Mouse (Mus musculus) intestine, postnatal 0 days (tissue): ENCODE data around the gene Babam2. TPM values are rescaled to one million over a fixed set of nuclear protein-coding genes. Genes with fewer than 3 reads are reported as not detected.

ENCODE experiments used
- ATAC-seq: fragments of 200-750 bp; cut with Nextera tagmentation; 2 replicates; pipeline ENCODE4 v1.8.0; 2017; ENCODE audit warnings: mild to moderate bottlenecking, moderate TSS enrichment, moderate library complexity
- H3K27ac ChIP-seq: fragments of 300-500 bp; sonication (generic); 2 replicates; pipeline ENCODE4 v1.5.1; 2014; ENCODE audit warnings: mild to moderate bottlenecking, low read depth, low read length, moderate library complexity
- H3K27me3 ChIP-seq: fragments of 300-500 bp; sonication (generic); replicated peaks from 2 replicates; pipeline ENCODE4 v1.6.1; 2014; ENCODE audit warnings: low read length, mixed read lengths; ENCODE audit not compliant: control insufficient read depth, insufficient read depth
- H3K36me3 ChIP-seq: fragments of 300-500 bp; sonication (generic); 2 replicates; pipeline ENCODE4 v1.6.1; 2014; ENCODE audit warnings: mild to moderate bottlenecking, moderate library complexity; ENCODE audit not compliant: control insufficient read depth, insufficient read depth
- H3K4me1 ChIP-seq: fragments of 300-500 bp; sonication (generic); replicated peaks from 2 replicates; pipeline ENCODE4 v1.6.1; 2014; ENCODE audit warnings: antibody characterized with exemption, low read length, mixed read lengths; ENCODE audit not compliant: control insufficient read depth, insufficient read depth
- H3K4me2 ChIP-seq: fragments of 300-500 bp; sonication (generic); replicated peaks from 2 replicates; pipeline ENCODE4 v1.6.1; 2014; ENCODE audit warnings: low read depth, mild to moderate bottlenecking, moderate library complexity
- H3K4me3 ChIP-seq: fragments of 300-500 bp; sonication (generic); 2 replicates; pipeline ENCODE4 v1.5.1; 2014; ENCODE audit warnings: low read depth, low read length
- H3K9ac ChIP-seq: fragments of 300-500 bp; sonication (generic); 2 replicates; pipeline ENCODE4 v1.6.1; 2014; ENCODE audit warnings: mild to moderate bottlenecking, low read depth, low read length
- H3K9me3 ChIP-seq: fragments of 300-500 bp; sonication (generic); 2 replicates; pipeline ENCODE4 v1.6.1; 2016; ENCODE audit warnings: mixed run types; ENCODE audit not compliant: control insufficient read depth
- CTCF ChIP-seq: sonication (generic); IDR thresholded peaks from 2 replicates; pipeline ENCODE4 v1.5.1; 2016; ENCODE audit warnings: low read depth, mild to moderate bottlenecking, control low read depth, antibody characterized with exemption, moderate library complexity
- WGBS: fragments of 180-500 bp; shearing (Covaris S2); extraction: QIAGEN DNeasy Blood & Tissue Kit; methylation state at CpG from one replicate; pipeline ENCODE4 v1.1.7; 2014; 5-methylcytosine and 5-hydroxymethylcytosine counted together
- polyA plus RNA-seq: library from polyadenylated mRNA; unstranded; fragments of >200 nt; fragmentation: Nextera tagmentation; extraction: Ambion mirVana; gene quantifications from 2 replicates; pipeline ENCODE4 v1.2.1, GENCODE M21; 2015

The Babam2 gene
- polyA plus RNA-seq, 1 experiment from 2014 or later = 53.8 TPM

- WGBS = 59% methylated on average over 3 of the region's 3 CpGs
- Histone ChIP-seq H3K9ac (no peak overlapping the region), H3K4me1 (no peaks in the 10 kb centered on the region), H3K27me3 (no peaks in the 10 kb centered on the region), H3K4me2 (no peak overlapping the region), H3K4me3 (no peak overlapping the region), H3K27ac (no peak overlapping the region), H3K36me3 (0 out of 2 replicates have a peak, but pooled peaks cover 7% of the 10 kb centered on the region), H3K9me3 (no peaks in the 10 kb centered on the region)
- no peak for ATAC-seq
- no peak for TF ChIP-seq CTCF
Measured at GRCm38 (mm10) chr5:32008401-32008800, 310.9 kb downstream of the Babam2 start.

- ATAC-seq = no peak
- Histone ChIP-seq H3K4me2 (no peak overlapping the region), H3K27me3 (no peaks in the 10 kb centered on the region), H3K9me3 (no peaks in the 10 kb centered on the region), H3K27ac (no peak overlapping the region), H3K36me3 (0 out of 2 replicates have a peak, but pooled peaks cover 7% of the 10 kb centered on the region), H3K4me1 (no peaks in the 10 kb centered on the region), H3K9ac (no peak overlapping the region), H3K4me3 (no peak overlapping the region)
- no peak for TF ChIP-seq CTCF
- 84% methylated on average over 4 of the region's 4 CpGs for WGBS
Measured at GRCm38 (mm10) chr5:32010056-32010455, 312.6 kb downstream of the Babam2 start.

DNA sequence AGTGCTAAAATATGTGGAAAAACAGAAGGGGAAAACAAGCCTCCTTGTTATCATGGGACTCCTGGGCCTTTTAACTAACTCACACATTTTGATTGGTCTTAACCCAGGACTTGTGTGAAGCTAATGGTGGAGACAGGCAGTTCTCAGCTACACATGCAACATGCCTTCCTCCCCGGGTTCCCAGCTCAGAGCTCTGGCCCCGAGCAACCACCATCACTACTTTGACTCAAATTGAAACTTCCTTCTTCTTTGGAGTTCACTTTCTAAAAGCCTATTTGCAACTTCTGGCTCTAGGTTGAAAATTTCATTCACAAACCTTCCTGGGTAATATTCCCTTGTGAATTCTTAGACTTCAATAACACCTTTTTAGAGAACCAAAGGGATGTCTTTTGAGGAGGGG is 315.6 kb downstream of the Babam2 start:
- no peak for TF ChIP-seq CTCF
- WGBS = 84% methylated on average over 2 of the region's 2 CpGs
- Histone ChIP-seq H3K27ac (no peak overlapping the region), H3K4me3 (no peak overlapping the region), H3K9me3 (no peaks in the 10 kb centered on the region), H3K9ac (no peak overlapping the region), H3K4me2 (no peak overlapping the region), H3K4me1 (no peaks in the 10 kb centered on the region), H3K36me3 (0 out of 2 replicates have a peak, but pooled peaks cover 7% of the 10 kb centered on the region), H3K27me3 (no peaks in the 10 kb centered on the region)
- ATAC-seq = no peak

- H3K4me2 ChIP-seq = no peak overlapping the region
- 91% methylated on average over 7 of the region's 7 CpGs for WGBS
- H3K9ac ChIP-seq = no peak overlapping the region
Measured at GRCm38 (mm10) chr5:32014786-32015185, 317.3 kb downstream of the Babam2 start.

DNA sequence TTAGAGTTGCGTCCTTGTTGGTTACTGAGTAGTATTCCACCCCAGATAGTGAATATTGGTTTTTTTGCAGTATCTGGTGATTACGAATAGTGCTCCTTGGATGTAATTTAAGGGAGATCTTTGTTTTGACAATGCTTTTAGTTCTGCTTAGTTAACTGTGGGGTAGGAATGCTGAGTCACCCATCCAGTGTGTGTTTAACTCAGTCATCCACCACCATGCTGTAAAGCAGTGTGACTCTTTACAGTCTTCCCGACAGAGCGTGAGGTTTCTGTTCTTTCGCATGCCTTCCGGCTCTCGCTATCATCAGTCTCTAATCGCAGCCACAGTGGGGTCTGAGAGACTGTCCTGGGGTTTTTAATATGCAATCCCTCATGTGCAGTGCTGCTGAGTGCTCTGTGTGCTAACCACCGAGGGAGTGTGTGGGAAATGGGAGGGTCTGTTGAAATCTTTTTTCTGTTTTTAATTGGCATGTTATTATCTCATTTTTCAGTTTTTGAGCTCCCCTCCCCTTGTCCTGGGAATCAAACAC is 318.5 kb downstream of the Babam2 start:
- Histone ChIP-seq H3K27ac (no peak overlapping the region), H3K4me2 (no peak overlapping the region), H3K9ac (no peak overlapping the region), H3K4me3 (no peak overlapping the region), H3K4me1 (no peaks in the 10 kb centered on the region), H3K36me3 (no peaks in the 10 kb centered on the region), H3K9me3 (no peaks in the 10 kb centered on the region), H3K27me3 (no peaks in the 10 kb centered on the region)
- TF ChIP-seq CTCF = no peak
- ATAC-seq = no peak
- 77% methylated on average over 9 of the region's 9 CpGs for WGBS

More at GRCm38 (mm10) chr5:32014786-32015185, 317.3 kb downstream of the Babam2 start:
- H3K36me3 ChIP-seq = 0 out of 2 replicates have a peak, but pooled peaks cover 7% of the 10 kb centered on the region
- H3K4me3 ChIP-seq = no peak overlapping the region
- H3K4me1 ChIP-seq = no peaks in the 10 kb centered on the region
- no peaks in the 10 kb centered on the region for H3K27me3 ChIP-seq
- no peak overlapping the region for H3K27ac ChIP-seq
- ATAC-seq = no peak
- TF ChIP-seq CTCF = no peak
- no peaks in the 10 kb centered on the region for H3K9me3 ChIP-seq

DNA sequence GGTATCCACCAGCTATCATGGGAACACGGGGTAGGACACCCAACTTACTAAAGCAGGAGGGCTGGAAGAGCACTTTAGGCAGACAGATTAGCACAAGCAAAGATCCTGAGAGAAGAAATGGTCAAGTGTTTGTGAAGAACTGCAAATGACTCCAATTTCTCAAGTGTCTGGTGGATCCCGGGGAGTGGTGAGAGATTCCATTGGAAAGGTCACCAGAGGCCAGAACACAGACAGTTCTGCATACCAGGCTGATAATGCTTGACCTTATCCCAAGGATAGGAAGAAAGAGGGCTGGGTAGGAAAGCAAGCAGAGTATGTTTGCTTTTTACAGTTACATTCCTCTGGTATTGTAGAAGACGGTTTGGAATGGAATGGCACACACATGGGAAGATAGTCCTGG is 320.2 kb downstream of the Babam2 start:
- no peak for TF ChIP-seq CTCF
- H3K27me3 ChIP-seq = no peaks in the 10 kb centered on the region
- H3K27ac ChIP-seq = no peak overlapping the region
- H3K4me1 ChIP-seq = no peaks in the 10 kb centered on the region
- H3K36me3 ChIP-seq = no peaks in the 10 kb centered on the region
- H3K4me3 ChIP-seq = no peak overlapping the region
- H3K4me2 ChIP-seq = no peak overlapping the region
- ATAC-seq = no peak
- WGBS = 67% methylated on average over 3 of the region's 3 CpGs
- no peak overlapping the region for H3K9ac ChIP-seq
- no peaks in the 10 kb centered on the region for H3K9me3 ChIP-seq

DNA sequence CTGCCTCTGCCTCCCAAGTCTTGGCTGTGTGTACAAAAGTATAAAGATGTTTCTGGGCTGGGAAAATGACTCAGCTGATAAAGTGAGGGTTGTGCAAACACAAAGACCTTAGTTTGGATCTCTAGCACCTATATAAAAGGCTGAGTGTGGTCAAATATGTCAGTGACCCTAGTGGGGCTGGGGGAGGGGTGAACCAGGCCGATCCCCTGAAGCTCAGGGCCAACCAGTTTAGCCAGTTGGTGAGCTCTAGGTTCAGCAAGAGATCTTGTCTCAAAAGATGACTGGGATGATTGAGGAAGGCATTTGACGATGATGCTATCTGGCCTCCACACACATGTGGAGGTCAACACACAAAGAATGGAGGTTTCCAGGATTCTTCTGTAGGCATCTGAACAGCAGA is 320.8 kb downstream of the Babam2 start:
- H3K4me3 ChIP-seq = no peak overlapping the region
- 81% methylated on average over 2 of the region's 2 CpGs for WGBS

More for the DNA sequence above, 320.8 kb downstream of the Babam2 start:
- Histone ChIP-seq H3K27me3 (no peaks in the 10 kb centered on the region), H3K9me3 (no peaks in the 10 kb centered on the region), H3K36me3 (no peaks in the 10 kb centered on the region), H3K27ac (no peak overlapping the region), H3K4me1 (no peaks in the 10 kb centered on the region), H3K9ac (no peak overlapping the region), H3K4me2 (no peak overlapping the region)
- TF ChIP-seq CTCF = no peak
- no peak for ATAC-seq
